8 mouse cellular contexts compared by ENCODE assay signal in genomic region chr2:166439847-166440775, GRCm38 (mm10).
DNase-seq lines count a peak whose midpoint lies in the region; TF ChIP-seq lines count a peak whose summit lies in the region.

No protein-coding gene starts in this region.

- no peak overlapping the region for H3K4me3 ChIP-seq in thymus, adult 2 months (ENCODE audit: control insufficient read depth, insufficient read depth, low read length)

- intact Hi-C loops in heart, postnatal 25 days (cut with DNase I): loop anchor here (1.0 to 2.0 kb wide), 3 partner anchors 125 to 331 kb away; partner anchors contain the start of gene Sulf2

- no peak overlapping the region for H3K27ac ChIP-seq in thymus, adult 2 months (ENCODE audit: control insufficient read depth, insufficient read depth, low read length)

- WGBS in thymus, adult 2 months: 84% methylated on average over 13 of the region's 13 CpGs

- no peaks in the 10 kb centered on the region for H3K27me3 ChIP-seq in thymus, adult 2 months (ENCODE audit: control insufficient read depth, insufficient read depth, low read length)

- no peaks in the 10 kb centered on the region for H3K4me1 ChIP-seq in thymus, adult 2 months (replicated peaks; ENCODE audit: control insufficient read depth, insufficient read depth, low read length)

- H3K36me3 ChIP-seq in thymus, adult 2 months (ENCODE audit: control insufficient read depth, insufficient read depth, low read length): no peaks in the 10 kb centered on the region

- peak; percentile 89 for DNase-seq in heart, adult 11 months
- DNase-seq in heart, postnatal 25 days (ENCODE audit: low spot score): no peak
- DNase-seq in thymus, adult 2 months: peak; percentile 42
- DNase-seq in thymus, adult 18-20 months: no peak
- DNase-seq in heart, adult 8-10 months (ENCODE audit: low spot score): peak; percentile 68
- DNase-seq in mesoderm, embryonic 11.5 days (ENCODE audit: low read depth, low spot score): peak; percentile 57
- no peak for DNase-seq in frontal cortex, postnatal 10 days (ENCODE audit: low spot score in 2 of 2)
- no peak for DNase-seq in cerebellum, adult 11 months

- TF ChIP-seq CTCF in thymus, adult 2 months (IDR thresholded peaks at IDR 0.05; ENCODE audit: borderline replicate concordance, control insufficient read depth, extremely low read depth, insufficient read depth, low read length, poor library complexity): no peak

- no peak for TF ChIP-seq POLR2A in thymus, adult 2 months (IDR thresholded peaks at IDR 0.05; ENCODE audit: control insufficient read depth, extremely low read depth, insufficient read depth, low read length, poor library complexity)

Comparison
In these comparisons a context has a peak if more than half of its experiments do, and no peak if none do; other contexts are left out.
1. DNase-seq: peak in heart, adult 11 months (single experiment), thymus, adult 2 months (single experiment), heart, adult 8-10 months (single experiment) and mesoderm, embryonic 11.5 days (single experiment); none in heart, postnatal 25 days (single experiment), thymus, adult 18-20 months (0 of 2), frontal cortex, postnatal 10 days (0 of 2) and cerebellum, adult 11 months (single experiment).